11 mouse cellular contexts compared by ENCODE assay signal in genomic region chr4:152159285-152159678, GRCm38 (mm10). TPM values are rescaled to one million over a fixed set of nuclear protein-coding genes. Genes with fewer than 3 reads are reported as not detected.
DNase-seq lines count a peak whose midpoint lies in the region; ATAC-seq and TF ChIP-seq lines count a peak whose summit lies in the region.
"Had no signal": no experiment of that assay in that cellular context is flagged by ENCODE, and none has a peak within 500 bp of the region (broad histone marks: within the 10 kb centered on the region; RNA-seq: fewer than 3 reads in every experiment).

No protein-coding gene starts in this region.

- ATAC-seq in heart, embryonic 12.5 days (ENCODE audit: insufficient number of reproducible peaks, low FRiP score), result no peak
- ATAC-seq in hindbrain, postnatal 0 days, result no peak
- ATAC-seq in midbrain, embryonic 11.5 days (ENCODE audit: low FRiP score), result no peak

- peaks cover 82% of the 10 kb centered on the region for H3K27me3 ChIP-seq in heart, embryonic 12.5 days (replicated peaks)
- peaks cover 42% of the 10 kb centered on the region for H3K27me3 ChIP-seq in hindbrain, postnatal 0 days (ENCODE audit: insufficient read depth, low read length)
- H3K27me3 ChIP-seq in midbrain, embryonic 11.5 days (ENCODE audit: control insufficient read depth, insufficient read depth, low read length), result peaks cover 51% of the 10 kb centered on the region

- 2% methylated on average over 19 of the region's 19 CpGs for WGBS in heart, embryonic 12.5 days
- WGBS in hindbrain, postnatal 0 days, result 1% methylated on average over 19 of the region's 19 CpGs
- under 1% methylated on average over 19 of the region's 19 CpGs for WGBS in midbrain, embryonic 11.5 days

- H3K4me2 ChIP-seq in heart, embryonic 12.5 days, result peak overlapping the region; percentile 64
- peak overlapping the region; percentile 16 for H3K4me2 ChIP-seq in hindbrain, postnatal 0 days (ENCODE audit: low read depth, low read length)
- no peak overlapping the region for H3K4me2 ChIP-seq in midbrain, embryonic 11.5 days

- no peaks in the 10 kb centered on the region for H3K36me3 ChIP-seq in heart, embryonic 12.5 days
- H3K36me3 ChIP-seq in hindbrain, postnatal 0 days (ENCODE audit: insufficient read depth, low read length), result no peaks in the 10 kb centered on the region
- no peaks in the 10 kb centered on the region for H3K36me3 ChIP-seq in midbrain, embryonic 11.5 days (ENCODE audit: control insufficient read depth, insufficient read depth, low read length)

- H3K27ac ChIP-seq in heart, embryonic 12.5 days (ENCODE audit: poor library complexity, severe bottlenecking), result no peak overlapping the region
- H3K27ac ChIP-seq in hindbrain, postnatal 0 days, result no peak overlapping the region
- H3K27ac ChIP-seq in midbrain, embryonic 11.5 days (ENCODE audit: low read depth, low read length), result no peak overlapping the region

- H3K9me3 ChIP-seq in heart, embryonic 12.5 days (replicated peaks), result no peaks in the 10 kb centered on the region
- no peaks in the 10 kb centered on the region for H3K9me3 ChIP-seq in hindbrain, postnatal 0 days (ENCODE audit: low read length)
- H3K9me3 ChIP-seq in midbrain, embryonic 11.5 days (ENCODE audit: control insufficient read depth, low read length), result no peaks in the 10 kb centered on the region

- no peak overlapping the region for H3K9ac ChIP-seq in heart, embryonic 12.5 days
- H3K9ac ChIP-seq in hindbrain, postnatal 0 days (replicated peaks; ENCODE audit: low read length), result no peak overlapping the region
- H3K9ac ChIP-seq in midbrain, embryonic 11.5 days (ENCODE audit: low read length), result no peak overlapping the region

- H3K4me3 ChIP-seq in heart, embryonic 12.5 days, result peak overlapping the region; percentile 40
- H3K4me3 ChIP-seq in hindbrain, postnatal 0 days (ENCODE audit: low read length), result peak overlapping the region; percentile 18
- peak overlapping the region; percentile 4; the same call in 1 of the 2 replicates for H3K4me3 ChIP-seq in midbrain, embryonic 11.5 days (ENCODE audit: low read depth, low read length)

- intact Hi-C loops in gastrocnemius, postnatal 36 days (cut with DNase I), result no loop called here

- TF ChIP-seq CTCF in hindbrain, postnatal 0 days (IDR thresholded peaks at IDR 0.05; ENCODE audit: low read depth), result no peak

- no peak for DNase-seq in heart, postnatal 4 days
- DNase-seq in ZHBTc4 (ENCODE audit: low read depth, low spot score), result peak; percentile 44
- no peak for DNase-seq in hindbrain, postnatal 0 days (ENCODE audit: low spot score)
- peak; percentile 90 for DNase-seq in midbrain, embryonic 11.5 days (ENCODE audit: low spot score, missing footprints)
- DNase-seq in gastrocnemius, postnatal 36 days, result no peak
- DNase-seq in adrenal gland, postnatal 14 days, result no peak
- no peak for DNase-seq in right cerebral cortex, adult 18-20 months

- H3K4me1 ChIP-seq in heart, embryonic 12.5 days (replicated peaks), result peaks cover 21% of the 10 kb centered on the region
- H3K4me1 ChIP-seq in hindbrain, postnatal 0 days (ENCODE audit: insufficient read depth, low read length), result peaks cover 5% of the 10 kb centered on the region; the same call in 1 of the 2 replicates
- H3K4me1 ChIP-seq in midbrain, embryonic 11.5 days (ENCODE audit: control insufficient read depth, insufficient read depth, low read length), result peaks cover 11% of the 10 kb centered on the region

RNA-seq across cellular contexts. Expression of gene Hes2, which starts 0.6 kb away (rescaled TPM):
- polyA plus RNA-seq in heart, embryonic 12.5 days (2016; fragmentation: Nextera tagmentation; extraction: Ambion mirVana), result not detected in 2 replicates
- not detected for total RNA-seq in heart, postnatal 4 days (2021)
- total RNA-seq in hindbrain, postnatal 0 days (2014; rRNA removed), result not detected in 2 replicates
- not detected in 2 replicates for polyA plus RNA-seq in hindbrain, postnatal 0 days (2015; fragmentation: Nextera tagmentation; extraction: Ambion mirVana)
- 1.0 and 1.4 TPM in 2 replicates for polyA plus RNA-seq in midbrain, embryonic 11.5 days (2014; fragmentation: Nextera tagmentation; extraction: Ambion mirVana)
- total RNA-seq in gastrocnemius, postnatal 36 days (2021), result not detected
- not detected in 2 replicates for total RNA-seq in adrenal gland, postnatal 14 days (2021)
- total RNA-seq: CH12.LX; left cerebral cortex, postnatal 36 days had no signal
- polyA plus RNA-seq: cortical plate, adult 2 months had no signal

RNA-seq across cellular contexts. Expression of gene Espn, which starts 7.1 kb away (rescaled TPM):
- polyA plus RNA-seq in heart, embryonic 12.5 days (2016; fragmentation: Nextera tagmentation; extraction: Ambion mirVana), result 1.3 and 1.6 TPM in 2 replicates
- 1 to 10 TPM; 1.5 to 1.8 TPM for total RNA-seq in heart, postnatal 4 days (2021)
- 0.47 and 1.4 TPM in 2 replicates for total RNA-seq in hindbrain, postnatal 0 days (2014; rRNA removed)
- 0.71 and 0.79 TPM in 2 replicates for polyA plus RNA-seq in hindbrain, postnatal 0 days (2015; fragmentation: Nextera tagmentation; extraction: Ambion mirVana)
- 0.33 and 0.61 TPM in 2 replicates for polyA plus RNA-seq in midbrain, embryonic 11.5 days (2014; fragmentation: Nextera tagmentation; extraction: Ambion mirVana)
- under 1 TPM; 0.27 to 0.43 TPM for total RNA-seq in gastrocnemius, postnatal 36 days (2021)
- 0.71 and 0.96 TPM in 2 replicates for total RNA-seq in adrenal gland, postnatal 14 days (2021)

RNA-seq across cellular contexts. Expression of gene Acot7, which starts 18.7 kb away (rescaled TPM):
- 63.4 and 64.6 TPM in 2 replicates for polyA plus RNA-seq in heart, embryonic 12.5 days (2016; fragmentation: Nextera tagmentation; extraction: Ambion mirVana)
- total RNA-seq in heart, postnatal 4 days (2021), result 10 to 100 TPM; 54.3 to 58.4 TPM
- total RNA-seq in hindbrain, postnatal 0 days (2014; rRNA removed), result 249 and 259 TPM in 2 replicates
- polyA plus RNA-seq in hindbrain, postnatal 0 days (2015; fragmentation: Nextera tagmentation; extraction: Ambion mirVana), result 455 and 488 TPM in 2 replicates
- 92.5 and 93.5 TPM in 2 replicates for polyA plus RNA-seq in midbrain, embryonic 11.5 days (2014; fragmentation: Nextera tagmentation; extraction: Ambion mirVana)
- total RNA-seq in gastrocnemius, postnatal 36 days (2021), result 10 to 100 TPM; 15.0 to 18.5 TPM
- total RNA-seq in adrenal gland, postnatal 14 days (2021), result 32.2 and 34.2 TPM in 2 replicates

RNA-seq across cellular contexts. Expression of gene Tnfrsf25, which starts 43.5 kb away (rescaled TPM):
- polyA plus RNA-seq in heart, embryonic 12.5 days (2016; fragmentation: Nextera tagmentation; extraction: Ambion mirVana), result 0.86 and 1.1 TPM in 2 replicates
- total RNA-seq in heart, postnatal 4 days (2021), result 1 to 10 TPM in 1 of 2 experiments, under 1 TPM in 1; 0.88 to 2.2 TPM
- 0.22 and 1.6 TPM in 2 replicates for total RNA-seq in hindbrain, postnatal 0 days (2014; rRNA removed)
- 0.48 and 0.62 TPM in 2 replicates for polyA plus RNA-seq in hindbrain, postnatal 0 days (2015; fragmentation: Nextera tagmentation; extraction: Ambion mirVana)
- 0.28 and 0.31 TPM in 2 replicates for polyA plus RNA-seq in midbrain, embryonic 11.5 days (2014; fragmentation: Nextera tagmentation; extraction: Ambion mirVana)
- under 1 TPM; 0.76 to 0.84 TPM for total RNA-seq in gastrocnemius, postnatal 36 days (2021)
- total RNA-seq in adrenal gland, postnatal 14 days (2021), result 2.9 and 4.8 TPM in 2 replicates

Comparison
In these comparisons a context has a peak if more than half of its experiments do, and no peak if none do; other contexts are left out.
1. DNase-seq: peak in ZHBTc4 (single experiment) and midbrain, embryonic 11.5 days (single experiment); none in heart, postnatal 4 days (single experiment), hindbrain, postnatal 0 days (single experiment), gastrocnemius, postnatal 36 days (0 of 2), adrenal gland, postnatal 14 days (single experiment) and right cerebral cortex, adult 18-20 months (single experiment).
2. Peak in every context shown above with its lines, with median percentiles within 50 percentile points of each other: H3K4me3 ChIP-seq.